Mouse (Mus musculus) C2C12 (cell line): ENCODE measurements around the gene Vars. TPM values are rescaled to one million over a fixed set of nuclear protein-coding genes. Genes with fewer than 3 reads are reported as not detected.
"Not testable (repeated sequence)": the region's sequence is repeated elsewhere in the genome, so short reads cannot be mapped to it uniquely, and the experiment has no call there.

Experiments
- H3K27me3 ChIP-seq: one replicate; pipeline ENCODE4 v1.6.1; 2011; ENCODE audit not compliant: control insufficient read depth, insufficient read depth, insufficient read length
- H3K36me3 ChIP-seq: one replicate; pipeline ENCODE4 v1.6.1; 2011; ENCODE audit not compliant: control insufficient read depth, insufficient read depth
- H3K4me3 ChIP-seq: one replicate; pipeline ENCODE4 v1.5.1; 2011; ENCODE audit warnings: mild to moderate bottlenecking, control low read depth; ENCODE audit not compliant: poor library complexity, insufficient read depth, severe bottlenecking
- H3K79me2 ChIP-seq: one replicate; pipeline ENCODE4 v1.6.1; 2011; ENCODE audit not compliant: control insufficient read depth, insufficient read depth
- H3K79me3 ChIP-seq: one replicate; pipeline ENCODE4 v1.6.1; 2011; ENCODE audit warnings: low read depth, control low read depth
- H3ac ChIP-seq: one replicate; pipeline ENCODE3; 2011; ENCODE audit warnings: low read depth; ENCODE audit not compliant: control insufficient read depth, insufficient read length
- CEBPB ChIP-seq: IDR thresholded peaks from one replicate; pipeline ENCODE4 v1.6.1; 2011; ENCODE audit warnings: low read depth, mild to moderate bottlenecking, control low read depth, moderate library complexity
- CTCF ChIP-seq: IDR thresholded peaks from one replicate; pipeline ENCODE4 v1.5.1; 2011; ENCODE audit not compliant: control insufficient read depth, insufficient read depth, insufficient read length
- FOSL1 ChIP-seq: IDR thresholded peaks from one replicate; pipeline ENCODE4 v1.8.0; 2011; ENCODE audit warnings: mild to moderate bottlenecking, low read length; ENCODE audit not compliant: poor library complexity, insufficient read depth, severe bottlenecking
- MAX ChIP-seq: IDR thresholded peaks from one replicate; pipeline ENCODE4 v1.6.1; 2011; ENCODE audit warnings: mild to moderate bottlenecking, control low read depth
- MYOD1 ChIP-seq: IDR thresholded peaks from one replicate; pipeline ENCODE4 v1.6.1; 2011; ENCODE audit warnings: low read depth; ENCODE audit not compliant: control insufficient read depth, insufficient read length
- MYOG ChIP-seq: IDR thresholded peaks from one replicate; pipeline ENCODE4 v1.6.1; 2011; ENCODE audit not compliant: control insufficient read depth, insufficient read length; ENCODE audit errors: extremely low read depth
- USF1 ChIP-seq: IDR thresholded peaks from one replicate; pipeline ENCODE4 v1.6.1; 2011; ENCODE audit warnings: low read depth, mild to moderate bottlenecking, control low read depth, moderate library complexity
- polyA plus RNA-seq: library from polyadenylated mRNA; unstranded; fragments of >200 nt; fragmentation: generic; extraction: Trizol; gene quantifications from one replicate; pipeline ENCODE4 v1.2.1, GENCODE M21; 2012; ENCODE audit warnings: missing spikeins

Vars gene
- polyA plus RNA-seq, 1 experiment, result 214 TPM

DNA sequence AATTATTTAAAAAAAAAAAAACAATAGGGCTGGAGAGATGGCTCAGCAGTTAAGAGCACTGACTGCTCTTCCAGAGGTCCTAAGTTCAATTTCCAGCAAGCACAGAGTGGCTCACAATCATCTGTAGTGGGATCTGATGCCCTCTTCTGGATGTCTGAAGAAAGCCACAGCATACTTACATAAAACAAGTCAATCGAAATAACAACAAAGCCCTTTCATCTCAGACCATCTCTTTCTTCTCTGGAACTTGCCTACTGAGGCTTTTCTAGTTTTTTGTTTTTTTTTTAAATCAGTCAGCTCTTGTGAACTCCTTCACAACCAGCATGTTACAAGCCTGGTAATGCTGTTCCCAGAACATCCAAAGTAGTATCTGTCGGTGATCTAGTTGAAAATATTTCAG is 20.1 kb upstream of the Vars start:
- Histone ChIP-seq H3K36me3 (peaks cover 13% of the 10 kb centered on the region), H3K27me3 (no peaks in the 10 kb centered on the region), H3K4me3 (peak overlapping the region; percentile 98), H3K79me3 (peaks cover 43% of the 10 kb centered on the region), H3ac (peak overlapping the region; percentile 83), H3K79me2 (peaks cover 60% of the 10 kb centered on the region)
- TF ChIP-seq MAX (no peak), CTCF (no peak), MYOG (no peak), USF1 (no peak), FOSL1 (no peak), MYOD1 (no peak), CEBPB (no peak)

DNA sequence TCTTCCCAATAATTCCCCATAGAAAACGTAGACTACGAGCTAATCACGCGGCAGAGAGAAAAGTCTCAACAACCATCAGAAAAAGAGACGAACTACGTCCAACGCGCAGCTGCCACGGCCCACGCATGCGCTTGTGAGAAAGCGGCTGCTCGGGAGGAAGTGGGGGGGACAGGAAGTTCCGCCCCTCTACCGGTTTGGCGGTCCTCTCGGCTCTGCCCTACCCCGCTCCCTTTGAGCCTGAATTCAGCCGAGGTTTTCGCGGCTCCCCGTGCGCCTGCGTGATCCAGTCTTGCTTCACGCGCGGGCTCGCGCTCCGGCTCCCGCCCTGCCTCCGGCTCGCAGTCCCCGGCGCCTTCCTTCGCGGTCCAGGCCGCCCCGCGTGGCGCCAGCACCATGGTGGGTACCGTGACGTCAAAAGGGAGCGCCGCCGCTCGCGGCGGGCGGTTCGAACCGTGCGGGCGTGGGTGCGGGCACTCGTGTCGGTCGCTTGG is 19.1 kb upstream of the Vars start, which contains the start of gene Lsm2:
Gene Lsm2 (plus strand): TSS at position 173 of the 491 bp plus-strand sequence.
- Histone ChIP-seq H3K79me2 (peaks cover 62% of the 10 kb centered on the region), H3K79me3 (peaks cover 43% of the 10 kb centered on the region), H3K27me3 (no peaks in the 10 kb centered on the region), H3ac (peak within 1 kb of the TSS; percentile 89), H3K36me3 (peaks cover 24% of the 10 kb centered on the region), H3K4me3 (peak within 1 kb of the TSS; percentile 98)
- TF ChIP-seq USF1 (no peak), MAX (peak; percentile 67)

DNA sequence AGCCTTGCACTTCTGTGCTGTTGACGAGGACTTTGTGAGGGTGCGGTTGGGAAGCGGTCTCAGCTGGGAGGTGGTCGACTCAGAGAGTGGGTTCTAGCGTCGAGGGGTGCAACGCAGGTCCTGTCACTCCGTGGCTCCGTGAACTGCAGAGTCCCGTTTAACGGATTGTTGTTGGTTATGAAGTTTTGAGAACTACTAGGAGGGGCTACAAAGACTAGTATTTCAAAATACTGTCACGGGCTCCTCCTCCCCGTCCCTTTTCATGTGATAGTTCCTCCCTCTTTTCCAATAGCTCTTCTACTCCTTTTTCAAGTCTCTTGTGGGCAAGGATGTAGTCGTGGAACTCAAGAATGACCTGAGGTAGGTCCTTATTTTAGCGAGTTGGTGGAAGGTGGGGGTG is 18.5 kb upstream of the Vars start:
- TF ChIP-seq USF1 (no peak), CTCF (no peak), MYOG (no peak), MYOD1 (no peak), FOSL1 (no peak), CEBPB (no peak)
- peaks cover 43% of the 10 kb centered on the region for H3K79me3 ChIP-seq
- H3K36me3 ChIP-seq, result peaks cover 29% of the 10 kb centered on the region
- H3K4me3 ChIP-seq, result peak overlapping the region; percentile 98
- H3ac ChIP-seq, result peak overlapping the region; percentile 89
- H3K79me2 ChIP-seq, result peaks cover 62% of the 10 kb centered on the region
- no peaks in the 10 kb centered on the region for H3K27me3 ChIP-seq

DNA sequence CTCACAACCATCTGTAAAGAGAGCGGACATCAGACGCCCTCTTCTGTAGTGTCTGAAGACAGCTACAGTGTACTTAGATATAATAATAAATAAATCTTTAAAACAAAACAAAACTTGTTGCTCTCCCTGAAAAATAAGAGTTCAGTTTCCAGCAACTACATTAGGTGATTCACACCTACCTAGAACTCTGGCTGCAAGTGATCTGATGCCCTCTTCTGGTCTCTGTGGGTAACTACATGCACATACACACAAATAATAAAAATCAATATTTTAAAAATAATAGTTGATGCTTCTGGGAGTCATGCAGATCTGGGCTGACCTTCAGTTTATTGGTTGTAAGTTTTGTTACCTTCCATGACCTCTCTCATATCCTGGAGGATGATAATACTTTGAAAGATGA is 16.6 kb upstream of the Vars start:
- H3K4me3 ChIP-seq, result no peak overlapping the region
- H3K27me3 ChIP-seq, result no peaks in the 10 kb centered on the region
- H3K79me2 ChIP-seq, result peaks cover 62% of the 10 kb centered on the region
- no peak overlapping the region for H3ac ChIP-seq
- TF ChIP-seq MYOG (no peak), MYOD1 (no peak), USF1 (no peak), MAX (no peak), CTCF (peak; percentile 8), FOSL1 (no peak)
- H3K79me3 ChIP-seq, result peaks cover 43% of the 10 kb centered on the region
- peaks cover 45% of the 10 kb centered on the region for H3K36me3 ChIP-seq

DNA sequence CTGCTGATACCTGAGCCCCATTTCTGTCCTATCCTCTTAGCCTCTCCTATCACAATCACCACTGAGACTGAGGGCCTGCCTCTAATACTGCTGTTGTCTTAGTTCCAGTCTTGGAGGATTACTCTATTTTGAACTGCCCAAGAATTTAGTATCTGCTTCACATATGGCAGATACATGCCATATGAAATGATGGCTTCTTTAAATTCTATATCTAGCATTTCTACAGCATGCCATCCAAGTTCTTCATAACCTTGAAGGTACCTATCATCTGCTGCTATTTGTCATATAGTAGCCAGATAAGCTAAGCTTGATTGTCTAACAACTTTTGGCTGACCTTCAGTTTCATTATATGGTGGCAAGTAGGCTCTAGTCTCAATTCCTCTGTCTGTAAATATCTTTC is 6.0 kb upstream of the Vars start:
- H3K4me3 ChIP-seq, result no peak overlapping the region
- no peak for TF ChIP-seq USF1
- TF ChIP-seq CTCF, result no peak
- TF ChIP-seq MYOD1, result no peak
- no peak for TF ChIP-seq FOSL1
- TF ChIP-seq MAX, result no peak
- TF ChIP-seq MYOG, result no peak
- TF ChIP-seq CEBPB, result no peak
- H3ac ChIP-seq, result peak overlapping the region; percentile 12
- peaks cover 22% of the 10 kb centered on the region for H3K79me3 ChIP-seq
- peaks cover 40% of the 10 kb centered on the region for H3K36me3 ChIP-seq
- peaks cover 34% of the 10 kb centered on the region for H3K79me2 ChIP-seq
- H3K27me3 ChIP-seq, result no peaks in the 10 kb centered on the region

DNA sequence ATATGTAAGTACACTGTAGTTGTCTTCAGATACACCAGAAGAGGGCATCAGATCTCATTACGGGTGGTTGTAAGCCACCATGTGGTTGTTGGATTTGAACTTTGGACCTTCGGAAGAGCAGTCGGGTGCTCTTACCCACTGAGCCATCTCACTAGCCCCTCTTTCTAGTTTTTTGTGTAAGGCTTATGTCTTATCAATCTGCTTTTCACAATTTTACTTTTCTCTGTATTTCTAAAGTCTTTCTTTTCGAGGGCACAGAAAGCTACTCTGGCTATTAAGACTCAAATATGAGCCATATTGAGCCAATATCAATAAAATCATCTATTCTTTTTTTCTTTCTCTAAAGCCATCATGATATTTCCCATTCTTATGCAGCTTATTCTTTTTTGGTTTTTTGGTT is 5.6 kb upstream of the Vars start:
- not testable (repeated sequence) for H3K4me3 ChIP-seq, H3K27me3 ChIP-seq, H3ac ChIP-seq
- Histone ChIP-seq H3K79me3 (peaks cover 25% of the 10 kb centered on the region), H3K36me3 (peaks cover 40% of the 10 kb centered on the region), H3K79me2 (peaks cover 37% of the 10 kb centered on the region)

DNA sequence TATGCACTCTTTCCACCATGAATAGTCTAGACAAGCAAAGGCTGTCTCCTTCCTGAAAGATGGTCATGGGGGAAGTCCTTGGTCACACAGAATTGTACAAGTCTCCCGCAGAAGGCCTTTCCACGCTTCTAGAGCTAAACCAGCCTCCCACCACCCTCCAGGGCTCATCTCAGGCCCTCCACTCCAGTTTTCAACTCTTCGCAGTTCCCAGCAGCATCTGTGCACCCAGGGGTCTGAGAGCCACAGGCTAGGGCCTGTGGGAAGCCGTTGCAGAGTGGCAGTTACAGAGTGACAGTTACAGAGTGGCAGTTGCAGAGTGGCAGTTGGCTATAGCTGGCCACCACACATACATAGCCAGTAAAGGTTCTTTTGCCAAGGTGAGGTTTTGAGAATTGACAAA is 4.9 kb upstream of the Vars start:
- H3K36me3 ChIP-seq, result peaks cover 38% of the 10 kb centered on the region
- H3K79me2 ChIP-seq, result peaks cover 37% of the 10 kb centered on the region
- not testable (repeated sequence) for H3K27me3 ChIP-seq

More for the DNA sequence above, 4.9 kb upstream of the Vars start:
- peaks cover 25% of the 10 kb centered on the region for H3K79me3 ChIP-seq
- H3ac ChIP-seq, H3K4me3 ChIP-seq: not testable (repeated sequence)
